Mouse (Mus musculus) heart, postnatal 14 days (tissue): ENCODE measurements around the gene Raf1. TPM values are rescaled to one million over a fixed set of nuclear protein-coding genes. Genes with fewer than 3 reads are reported as not detected.

Experiments
- DNase-seq, 2 experiments: peaks; one replicate each; pipeline ENCODE4 v3.0.0; 2021 to 2022
- intact Hi-C: fragments of 180-260 bp; cut with DNase I; formaldehyde crosslinking; loops from one replicate; pipeline ENCODE4 v1.15.1; 2025
- total RNA-seq, 2 experiments: library from RNA; stranded (reverse); gene quantifications; 2 replicates each; pipeline ENCODE4 v1.2.3; 2021

Gene Raf1
- total RNA-seq, 2 experiments from 2014 or later: 106 to 112 TPM

- intact Hi-C loops: no loop called here
- no peak for DNase-seq
Observed at GRCm38 (mm10) chr6:115631056-115631795, 45.2 kb downstream of the Raf1 start.

- no peak for DNase-seq
- intact Hi-C loops: no loop called here
Observed at GRCm38 (mm10) chr6:115626121-115626520, 50.3 kb downstream of the Raf1 start.

GRCm38 (mm10) chr6:115620942-115621341, 55.5 kb downstream of the Raf1 start:
- intact Hi-C loops: no loop called here
- DNase-seq: no peak

- DNase-seq: peak; percentile 16
- intact Hi-C loops: no loop called here
Observed at GRCm38 (mm10) chr6:115619818-115620217, 56.6 kb downstream of the Raf1 start.

GRCm38 (mm10) chr6:115615983-115616382, 60.5 kb downstream of the Raf1 start:
- intact Hi-C loops: no loop called here
- no peak for DNase-seq

- no peak for DNase-seq
- intact Hi-C loops: no loop called here
Observed at GRCm38 (mm10) chr6:115613793-115614192, 62.6 kb downstream of the Raf1 start.

GRCm38 (mm10) chr6:115610301-115610700, 66.1 kb downstream of the Raf1 start:
- intact Hi-C loops: no loop called here
- DNase-seq: no peak

GRCm38 (mm10) chr6:115609121-115609520, 67.3 kb downstream of the Raf1 start:
- intact Hi-C loops: no loop called here

GRCm38 (mm10) chr6:115607429-115607828, 69.0 kb downstream of the Raf1 start:
- intact Hi-C loops: no loop called here
- DNase-seq: no peak

More at GRCm38 (mm10) chr6:115609121-115609520, 67.3 kb downstream of the Raf1 start:
- peak in 1 of 2 experiments; percentile 28 for DNase-seq

GRCm38 (mm10) chr6:115606461-115606860, 70.0 kb downstream of the Raf1 start:
- intact Hi-C loops: no loop called here
- DNase-seq: no peak

- intact Hi-C loops: loop anchor here (5.0 kb wide), 1 partner anchor 205 kb away; the partner anchor contains the start of gene Rpl32
- peak; percentile 86 to 92 for DNase-seq
Observed at GRCm38 (mm10) chr6:115601715-115602523, 74.5 kb downstream of the Raf1 start, which contains the start of gene Mkrn2. Mkrn2 (plus strand) TSS chr6:115601902.

GRCm38 (mm10) chr6:115601322-115601714, 75.1 kb downstream of the Raf1 start:
- intact Hi-C loops: loop anchor here (5.0 kb wide), 1 partner anchor 206 kb away; the partner anchor contains the start of gene Rpl32
- no peak for DNase-seq

- intact Hi-C loops: no loop called here
- DNase-seq: no peak
Observed at GRCm38 (mm10) chr6:115595667-115596066, 80.8 kb downstream of the Raf1 start.

- intact Hi-C loops: no loop called here
- no peak for DNase-seq
Observed at GRCm38 (mm10) chr6:115594463-115594862, 82.0 kb downstream of the Raf1 start.

- DNase-seq: no peak
- intact Hi-C loops: no loop called here
Observed at GRCm38 (mm10) chr6:115593252-115593651, 83.2 kb downstream of the Raf1 start.

GRCm38 (mm10) chr6:115592458-115592857, 84.0 kb downstream of the Raf1 start, which contains the start of gene Mkrn2os:
Mkrn2os (minus strand) TSS chr6:115592576.
- intact Hi-C loops: no loop called here
- no peak for DNase-seq

- no peak for DNase-seq
- intact Hi-C loops: no loop called here
Observed at GRCm38 (mm10) chr6:115591692-115592359, 84.6 kb downstream of the Raf1 start.

- intact Hi-C loops: no loop called here
- DNase-seq: peak in 1 of 2 experiments; percentile 34
Observed at GRCm38 (mm10) chr6:115586321-115586720, 90.1 kb downstream of the Raf1 start.

GRCm38 (mm10) chr6:115584176-115584575, 92.3 kb downstream of the Raf1 start:
- no peak for DNase-seq
- intact Hi-C loops: no loop called here

- DNase-seq: no peak
- intact Hi-C loops: no loop called here
Observed at GRCm38 (mm10) chr6:115583430-115584125, 92.9 kb downstream of the Raf1 start.
